Mouse (Mus musculus) ES-E14 (cell line): Measurements from ENCODE around the gene Limk1.

ENCODE experiments used
- CHD2 ChIP-seq: IDR thresholded peaks from 2 replicates; pipeline ENCODE4 v1.6.1; 2014; ENCODE audit warnings: mild to moderate bottlenecking, low read depth, low read length, inconsistent platforms
- HCFC1 ChIP-seq: IDR thresholded peaks from 2 replicates; pipeline ENCODE4 v1.6.1; 2012; ENCODE audit warnings: low read length, inconsistent platforms, borderline replicate concordance; ENCODE audit not compliant: insufficient read depth
- ZC3H11A ChIP-seq: IDR thresholded peaks from 2 replicates; pipeline ENCODE4 v1.6.1; 2012; ENCODE audit warnings: low read depth, mild to moderate bottlenecking, inconsistent platforms, low read length, borderline replicate concordance

GRCm38 (mm10) chr5:134671335-134672197 lies 16.8 kb downstream of the Limk1 start:
- TF ChIP-seq HCFC1 (no peak), CHD2 (no peak), ZC3H11A (no peak)
